Mouse (Mus musculus) liver, postnatal 0 days (tissue): ENCODE data around the gene Syt7.

Experiments
- CTCF ChIP-seq: sonication (generic); IDR thresholded peaks from 2 replicates; pipeline ENCODE4 v1.5.1; 2016; ENCODE audit warnings: antibody characterized with exemption, low read depth
- EP300 ChIP-seq: IDR thresholded peaks from 2 replicates; pipeline ENCODE4 v1.6.1; 2016; ENCODE audit warnings: antibody characterized with exemption, low read depth, mild to moderate bottlenecking

GRCm38 (mm10) chr19:10395174-10395573, 6.3 kb downstream of the Syt7 start:
- TF ChIP-seq CTCF (peak; percentile 28; the same call in 1 of the 2 replicates), EP300 (no peak)
